Mouse (Mus musculus) spleen, adult 18-20 months (tissue): ENCODE results near the gene Tmem39b.
"Not testable (repeated sequence)": the region's sequence is repeated elsewhere in the genome, so short reads cannot be mapped to it uniquely, and the experiment has no call there.

Experiments used
- DNase-seq, 2 experiments: peaks; one replicate each; pipeline ENCODE4 v3.0.0; 2022; ENCODE audit warnings: mixed read lengths in 2 of 2

Gene Tmem39b

GRCm38 (mm10) chr4:129696158-129696985 lies at the start of gene Tmem39b:
Gene Tmem39b (minus strand): TSS chr4:129696838.
- peak; percentile 80 to 83 for DNase-seq

GRCm38 (mm10) chr4:129746106-129746505 lies 49.5 kb upstream of the Tmem39b start:
- DNase-seq, result no peak

GRCm38 (mm10) chr4:129743494-129743893 lies 46.9 kb upstream of the Tmem39b start:
- no peak for DNase-seq

- no peak for DNase-seq
Observed at GRCm38 (mm10) chr4:129743010-129743390, 46.4 kb upstream of the Tmem39b start.

- DNase-seq, result peak; percentile 93 to 97
Observed at GRCm38 (mm10) chr4:129742232-129743009, 45.8 kb upstream of the Tmem39b start, which contains the start of gene Khdrbs1. Gene Khdrbs1 (minus strand): TSS chr4:129742303.

- no peak for DNase-seq
Observed at GRCm38 (mm10) chr4:129741974-129742231, 45.3 kb upstream of the Tmem39b start.

GRCm38 (mm10) chr4:129741251-129741973 lies 44.8 kb upstream of the Tmem39b start:
- DNase-seq, result peak in 1 of 2 experiments; percentile 54

GRCm38 (mm10) chr4:129739111-129739645 lies 42.5 kb upstream of the Tmem39b start:
- no peak for DNase-seq

GRCm38 (mm10) chr4:129736173-129736572 lies 39.5 kb upstream of the Tmem39b start:
- no peak for DNase-seq

- not testable (repeated sequence) for DNase-seq
Observed at GRCm38 (mm10) chr4:129735485-129735884, 38.8 kb upstream of the Tmem39b start.

GRCm38 (mm10) chr4:129731423-129731822 lies 34.8 kb upstream of the Tmem39b start:
- DNase-seq, result no peak

- DNase-seq, result no peak
Observed at GRCm38 (mm10) chr4:129716310-129716709, 19.7 kb upstream of the Tmem39b start.

GRCm38 (mm10) chr4:129709486-129710129 lies 13.0 kb upstream of the Tmem39b start:
- no peak for DNase-seq

GRCm38 (mm10) chr4:129706750-129707149 lies 10.1 kb upstream of the Tmem39b start:
- DNase-seq, result no peak

GRCm38 (mm10) chr4:129702454-129702853 lies 5.8 kb upstream of the Tmem39b start:
- no peak for DNase-seq

- DNase-seq, result peak; percentile 47 to 86
Observed at GRCm38 (mm10) chr4:129701503-129702377, 5.1 kb upstream of the Tmem39b start.

- DNase-seq, result not testable (repeated sequence)
Observed at GRCm38 (mm10) chr4:129700661-129701060, 4.0 kb upstream of the Tmem39b start.

- no peak for DNase-seq
Observed at GRCm38 (mm10) chr4:129700216-129700615, 3.6 kb upstream of the Tmem39b start.

GRCm38 (mm10) chr4:129697191-129697590 lies 553 bp upstream of the Tmem39b start:
- no peak for DNase-seq

GRCm38 (mm10) chr4:129695815-129696157 lies 852 bp downstream of the Tmem39b start:
- no peak for DNase-seq

GRCm38 (mm10) chr4:129684531-129684930 lies 12.1 kb downstream of the Tmem39b start:
- DNase-seq, result no peak
